Mouse (Mus musculus) kidney, adult 11 months (tissue): ENCODE results near the gene Zfp385a.

ENCODE experiments used
- DNase-seq: peaks from one replicate; pipeline ENCODE4 v3.0.0; 2022

The Zfp385a gene

GRCm38 (mm10) chr15:103362950-103363349 lies 23.1 kb upstream of the Zfp385a start:
- no peak for DNase-seq

- DNase-seq: no peak
Measured at GRCm38 (mm10) chr15:103362333-103362732, 22.4 kb upstream of the Zfp385a start.

GRCm38 (mm10) chr15:103361269-103361668 lies 21.4 kb upstream of the Zfp385a start:
- no peak for DNase-seq

DNA sequence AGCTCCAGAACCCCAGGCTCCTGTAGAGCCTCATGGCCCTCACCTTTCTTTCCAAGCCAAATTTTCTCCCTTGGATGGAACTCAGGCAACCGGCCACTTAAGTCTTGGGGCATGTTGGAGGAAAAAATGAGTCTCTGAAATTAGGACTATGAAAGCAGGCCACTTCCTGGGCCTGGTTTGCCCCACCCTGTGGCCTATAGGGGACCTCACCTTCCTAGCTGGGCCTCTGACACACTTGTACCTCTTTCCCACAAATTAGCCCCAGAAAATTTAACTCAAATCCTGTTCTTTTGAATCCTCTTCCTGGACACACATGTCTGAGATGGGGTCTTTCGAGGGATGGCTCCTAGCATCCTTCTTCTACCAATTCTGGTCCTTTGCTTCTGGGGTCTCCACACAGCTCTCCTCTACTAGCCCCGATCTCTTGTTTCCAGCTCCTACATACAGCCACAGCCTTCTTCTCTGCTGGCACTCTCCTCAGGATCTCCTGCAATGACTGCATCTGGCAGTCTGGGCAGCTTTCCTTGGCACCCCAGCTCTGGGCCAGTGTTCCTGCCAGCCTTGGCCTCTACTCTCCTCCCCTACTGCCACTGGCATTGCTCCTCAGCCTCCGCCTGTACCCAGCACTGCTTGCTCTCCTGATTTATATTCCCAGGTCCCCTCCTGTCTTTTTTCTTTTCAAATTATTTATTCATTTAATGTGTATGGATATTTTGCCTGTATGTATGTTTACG lies 20.1 kb upstream of the Zfp385a start:
- no peak for DNase-seq

DNA sequence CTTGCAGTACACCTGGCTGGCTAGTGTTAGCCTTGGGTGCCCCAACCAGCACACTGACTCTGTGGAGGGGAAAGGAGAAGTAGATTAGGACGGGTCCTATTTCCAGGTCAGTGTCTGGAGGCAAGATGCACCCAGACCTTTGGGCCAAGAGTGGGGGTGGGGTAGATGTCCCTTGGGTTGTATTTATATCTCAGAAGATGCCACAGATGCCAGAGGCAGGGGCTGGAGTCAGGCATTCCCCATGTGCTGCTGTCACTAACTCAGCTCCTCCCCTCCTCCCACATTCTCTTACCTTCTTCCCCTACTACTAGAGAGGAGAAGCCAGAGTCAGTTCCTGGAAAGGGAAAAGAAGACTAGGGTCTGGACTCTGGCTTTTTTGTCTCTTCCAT lies 19.2 kb upstream of the Zfp385a start:
- no peak for DNase-seq

- no peak for DNase-seq
Measured at GRCm38 (mm10) chr15:103358278-103359121, 18.6 kb upstream of the Zfp385a start.

GRCm38 (mm10) chr15:103357817-103358216 lies 17.9 kb upstream of the Zfp385a start:
- no peak for DNase-seq

DNA sequence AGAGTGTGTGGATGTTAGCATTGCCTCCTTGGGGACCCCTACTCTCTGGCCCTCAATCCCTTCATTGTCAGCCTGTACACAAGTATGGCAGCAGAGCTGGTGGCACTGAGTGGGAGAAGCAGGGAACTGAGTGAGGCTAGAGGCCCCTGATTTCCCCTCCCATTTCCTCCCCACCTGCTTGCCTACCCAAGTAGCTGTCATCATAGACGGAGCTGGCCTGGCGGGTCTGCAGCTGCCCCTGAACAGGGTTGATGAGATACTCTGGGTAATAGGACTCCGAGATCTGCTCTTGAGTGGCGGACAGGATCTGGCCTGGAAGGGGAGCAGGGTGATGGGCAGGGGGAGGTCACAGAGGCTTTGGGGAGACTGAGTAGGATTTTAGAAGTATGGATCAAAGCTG lies 16.2 kb upstream of the Zfp385a start:
- DNase-seq: no peak

DNA sequence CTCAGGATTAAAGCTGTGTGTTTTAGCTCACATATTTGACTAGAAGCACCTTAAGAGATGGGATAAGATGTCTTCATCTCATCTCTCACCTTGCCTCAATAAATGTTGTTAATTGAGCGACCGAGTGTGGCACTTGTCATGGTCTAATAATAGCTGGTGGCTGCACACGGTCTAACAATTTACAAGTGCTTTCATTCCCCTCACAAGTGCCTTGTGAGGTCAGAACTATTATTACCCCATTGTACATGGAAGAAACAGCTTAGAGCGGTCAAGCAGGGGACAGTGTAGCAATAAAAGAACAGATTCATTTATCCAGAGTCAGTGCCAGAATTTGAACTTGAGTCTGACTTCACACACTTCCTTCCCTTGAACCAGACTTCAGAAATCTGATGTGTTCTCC lies 15.5 kb upstream of the Zfp385a start:
- no peak for DNase-seq

- no peak for DNase-seq
Measured at GRCm38 (mm10) chr15:103354690-103355089, 14.8 kb upstream of the Zfp385a start.

GRCm38 (mm10) chr15:103353511-103354256 lies 13.8 kb upstream of the Zfp385a start:
- no peak for DNase-seq

- DNase-seq: no peak
Measured at GRCm38 (mm10) chr15:103352856-103353255, 13.0 kb upstream of the Zfp385a start.

DNA sequence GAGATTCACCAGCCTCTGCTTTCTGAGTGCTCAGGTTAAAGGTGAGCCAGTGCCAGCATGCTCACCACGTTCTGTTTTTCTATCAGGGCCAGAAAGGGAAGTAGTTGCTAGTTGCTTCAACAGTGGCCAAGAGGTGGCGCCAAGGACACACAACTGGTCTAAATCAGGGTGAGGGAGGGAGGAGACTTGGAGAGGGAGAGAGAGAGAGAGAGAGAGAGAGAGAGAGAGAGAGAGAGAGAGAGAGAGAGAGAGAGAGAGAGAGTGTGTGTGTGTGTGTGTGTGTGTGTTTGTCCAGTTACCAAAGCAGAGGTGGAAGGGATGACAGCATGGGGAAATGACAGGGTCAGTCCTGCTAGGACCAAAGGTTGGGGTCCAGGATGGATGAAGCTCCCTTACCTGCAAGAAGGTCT lies 7.4 kb upstream of the Zfp385a start:
- peak; percentile 55 for DNase-seq

DNA sequence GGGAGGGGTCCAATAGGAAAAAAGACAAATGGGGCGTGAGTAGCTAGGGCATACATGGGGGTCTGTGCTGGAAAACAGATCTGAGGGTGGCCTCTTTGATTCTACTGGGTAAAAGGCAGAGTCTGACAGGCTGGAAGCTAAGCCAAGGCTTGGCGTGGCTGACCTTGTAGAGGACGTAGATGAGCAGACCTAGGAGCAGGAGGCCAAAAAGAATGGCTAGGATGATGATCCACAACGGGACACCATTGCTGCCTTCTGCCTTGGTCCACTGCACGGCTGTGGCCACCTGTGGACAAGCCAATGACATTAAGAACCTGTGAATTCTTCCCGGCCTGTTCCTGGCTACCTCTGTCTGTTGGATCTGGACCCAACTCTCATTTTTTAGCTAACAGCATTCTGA lies 5.9 kb upstream of the Zfp385a start:
- no peak for DNase-seq

DNA sequence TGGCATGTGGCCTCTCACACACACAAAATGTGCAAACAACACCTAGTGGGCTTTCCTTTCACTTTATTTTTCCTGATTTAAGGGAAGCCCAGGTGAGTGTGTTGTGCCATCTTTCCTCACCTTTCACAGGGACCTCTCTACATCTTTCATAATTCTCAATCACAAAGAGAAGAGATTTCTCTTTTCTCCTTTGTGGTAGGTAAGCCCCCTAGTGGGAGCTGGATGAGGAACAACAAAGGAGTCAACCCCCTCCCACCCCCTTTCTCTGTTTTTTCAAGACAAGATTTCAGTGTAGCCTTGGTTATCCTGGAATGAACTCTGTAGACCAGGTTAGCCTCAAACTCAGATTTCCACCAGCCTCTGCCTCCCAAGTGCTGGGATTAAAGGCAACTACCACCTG lies 3.7 kb upstream of the Zfp385a start:
- no peak for DNase-seq

DNA sequence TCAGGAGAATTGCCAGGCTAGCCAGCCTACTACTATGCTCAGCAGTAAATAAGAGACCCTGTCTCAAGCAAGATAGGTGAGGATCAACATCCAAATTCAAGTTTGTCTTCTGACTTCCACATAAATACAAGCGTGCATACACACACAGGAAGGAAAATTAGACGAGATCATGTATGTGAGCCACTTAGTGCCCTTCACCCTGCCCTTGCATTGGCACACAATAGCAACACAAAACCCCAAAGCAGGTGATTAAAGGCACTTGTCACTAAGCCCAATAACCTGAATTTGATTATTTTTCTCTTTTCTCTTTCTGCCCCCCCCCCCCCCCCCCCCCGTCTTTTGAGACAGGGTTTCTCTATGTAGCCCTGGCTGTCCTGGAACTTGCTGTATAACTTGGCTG lies 3.1 kb upstream of the Zfp385a start:
- no peak for DNase-seq

DNA sequence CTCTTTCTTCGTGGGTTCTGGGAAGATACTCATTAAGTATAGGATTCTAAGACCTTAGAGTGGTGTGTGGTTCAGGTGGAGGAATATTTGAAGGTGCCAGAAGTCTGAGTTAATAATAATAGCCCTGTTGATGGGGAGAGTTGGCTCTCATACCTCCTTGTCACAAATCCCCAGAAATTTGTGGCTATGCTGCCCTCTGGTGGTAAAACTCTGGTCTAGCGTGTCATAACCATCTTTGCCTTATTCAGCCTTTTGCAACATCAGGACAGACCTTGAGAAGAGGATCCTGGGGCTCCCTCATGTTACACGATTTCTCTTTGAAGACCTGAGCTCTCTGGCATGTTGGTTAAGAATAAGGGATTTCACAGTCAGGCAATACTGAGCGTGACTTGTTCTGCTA lies 2.5 kb upstream of the Zfp385a start:
- peak; percentile 63 for DNase-seq

DNA sequence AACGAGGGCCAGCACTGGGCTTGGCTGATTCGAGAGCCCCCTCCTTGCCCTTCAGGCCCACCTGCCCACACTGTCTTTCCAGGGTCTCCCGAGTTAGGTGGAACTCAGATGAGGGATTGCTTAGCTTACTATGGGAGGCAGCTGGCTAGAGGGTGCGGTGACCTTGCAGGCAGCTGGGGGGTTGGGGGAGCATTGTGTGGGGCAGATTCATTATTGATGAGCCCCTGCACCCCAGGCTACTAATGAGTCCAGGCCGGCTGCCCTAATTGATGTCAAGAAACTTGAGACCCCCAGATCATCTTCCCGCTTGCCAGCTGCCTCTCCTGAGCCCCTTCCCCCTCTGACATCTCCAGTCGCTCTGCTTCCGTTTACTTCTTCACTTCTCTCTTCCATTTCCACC lies 1.7 kb upstream of the Zfp385a start:
- no peak for DNase-seq

- no peak for DNase-seq
Measured at GRCm38 (mm10) chr15:103340786-103341185, 893 bp upstream of the Zfp385a start.

- no peak for DNase-seq
Measured at GRCm38 (mm10) chr15:103339166-103339960, 530 bp downstream of the Zfp385a start.

DNA sequence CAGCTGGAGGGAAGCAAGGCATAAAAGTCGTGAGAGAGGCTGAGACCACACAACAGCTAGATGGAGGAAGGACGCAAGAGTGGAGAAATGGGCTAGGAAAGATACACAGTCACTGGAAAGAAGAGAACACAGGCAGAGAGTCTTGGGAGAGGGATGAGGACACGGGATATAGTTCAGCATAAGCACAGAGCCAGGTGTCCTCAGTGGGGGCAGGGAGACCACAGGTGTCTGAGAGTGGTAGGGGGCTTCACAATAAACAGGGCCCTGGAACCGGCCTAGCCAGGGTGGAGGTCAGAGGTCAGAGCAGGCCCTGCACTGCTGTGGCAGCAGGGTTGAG lies 1.1 kb downstream of the Zfp385a start:
- DNase-seq: no peak

GRCm38 (mm10) chr15:103336996-103337667 lies 2.8 kb downstream of the Zfp385a start:
- no peak for DNase-seq
